Mouse (Mus musculus): Measurements from ENCODE around the gene Klhl11. TPM values are rescaled to one million over a fixed set of nuclear protein-coding genes. Genes with fewer than 3 reads are reported as not detected.

Gene Klhl11
- polyA plus RNA-seq, 1 experiment: 6.1 TPM

DNA sequence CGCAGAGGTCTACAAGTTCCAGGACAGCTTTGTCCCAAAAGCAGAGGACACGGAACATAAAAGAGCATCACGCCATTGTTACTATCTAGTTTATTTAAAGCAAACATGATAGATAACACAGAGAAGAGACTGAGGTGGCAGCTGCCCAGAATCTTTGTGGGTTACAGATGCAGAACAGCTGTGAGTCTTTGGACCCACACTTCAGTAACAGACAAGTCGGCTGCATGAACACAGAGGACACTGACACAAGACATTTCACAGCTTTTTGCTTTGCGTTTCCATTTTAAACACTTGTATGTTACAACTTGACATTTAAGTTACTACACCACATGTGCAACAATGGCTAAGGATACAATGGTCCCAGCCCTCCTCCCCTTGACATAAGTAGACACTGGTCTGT lies 3.7 kb upstream of the Klhl11 start:
- H3K4me3 ChIP-seq (ENCODE audit: insufficient read depth, low read length): no peak overlapping the region
- H3K4me1 ChIP-seq (ENCODE audit: control insufficient read depth, insufficient read depth, low read length): peaks cover 10% of the 10 kb centered on the region
- no peak overlapping the region for H3K27ac ChIP-seq (ENCODE audit: insufficient read depth, low read depth, low read length)
- TF ChIP-seq POLR2A (IDR thresholded peaks at IDR 0.05; ENCODE audit: borderline replicate concordance, low read depth, low read length) (no peak), CTCF (IDR thresholded peaks at IDR 0.05; ENCODE audit: low read depth, low read length) (no peak)

DNA sequence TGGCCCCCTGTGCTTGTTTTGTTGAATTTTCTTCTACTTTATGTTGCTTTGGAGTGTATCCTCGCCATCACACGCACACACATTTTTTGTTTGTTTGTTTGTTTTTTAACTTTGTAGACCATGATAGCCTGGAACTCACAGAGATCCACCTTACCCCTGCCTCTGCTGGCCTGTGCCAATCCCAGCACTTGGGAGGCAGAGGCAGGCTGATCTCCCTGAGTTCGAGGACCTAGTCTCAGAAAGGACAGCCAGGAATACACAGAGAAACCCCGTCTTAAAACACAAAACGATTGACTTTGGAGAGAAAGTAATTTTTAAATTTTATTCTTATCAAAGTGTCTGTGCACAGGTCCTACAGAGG lies 374 bp upstream of the Klhl11 start:
- TF ChIP-seq POLR2A (IDR thresholded peaks at IDR 0.05; ENCODE audit: borderline replicate concordance, low read depth, low read length) (no peak), CTCF (IDR thresholded peaks at IDR 0.05; ENCODE audit: low read depth, low read length) (no peak)
- Histone ChIP-seq H3K4me3 (ENCODE audit: insufficient read depth, low read length) (peak overlapping the region; percentile 17; the same call in 1 of the 2 replicates), H3K4me1 (ENCODE audit: control insufficient read depth, insufficient read depth, low read length) (peaks cover 6% of the 10 kb centered on the region), H3K27ac (ENCODE audit: insufficient read depth, low read depth, low read length) (no peak overlapping the region)

DNA sequence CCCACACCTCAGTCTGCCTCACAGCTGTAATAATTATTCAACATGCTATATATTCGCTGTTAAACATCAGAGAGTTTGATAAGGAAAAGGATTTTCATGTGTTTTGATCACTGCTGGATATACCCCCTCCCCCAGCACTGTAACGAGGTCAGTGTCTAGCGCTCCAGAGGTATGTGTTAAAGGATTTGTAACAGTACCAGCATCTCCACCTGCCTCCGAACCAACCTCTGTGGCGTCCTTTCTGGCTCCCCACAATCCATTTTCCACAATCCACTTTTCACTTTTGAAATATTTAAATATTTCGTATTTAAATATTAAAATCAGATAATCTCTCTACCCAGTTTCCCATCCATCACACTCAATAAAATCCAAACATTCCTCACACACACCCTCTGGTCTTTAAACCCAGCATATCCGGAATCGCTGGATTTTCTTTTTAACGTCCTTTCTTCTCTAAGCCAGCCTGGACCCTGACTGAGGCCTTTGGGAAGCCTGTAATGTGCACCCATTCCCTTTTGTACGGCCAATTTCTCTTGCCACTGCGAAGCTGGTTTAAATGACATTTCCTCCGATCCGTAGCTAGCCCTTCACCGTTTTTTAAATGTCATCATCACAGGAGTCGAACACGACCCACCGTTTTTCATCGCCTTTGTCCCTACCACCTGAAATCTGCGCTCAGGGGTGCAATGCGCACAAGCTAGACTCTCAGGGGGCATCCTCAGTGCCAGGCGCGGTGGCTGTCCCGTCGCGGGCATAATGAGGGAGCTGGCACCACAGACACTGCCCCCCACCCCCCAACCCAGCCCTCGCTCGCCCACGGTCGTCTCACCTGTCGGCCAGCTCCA lies 967 bp downstream of the Klhl11 start:
- peak overlapping the region; percentile 99 for H3K4me3 ChIP-seq (ENCODE audit: insufficient read depth, low read length)
- H3K4me1 ChIP-seq (ENCODE audit: control insufficient read depth, insufficient read depth, low read length): peaks cover 3% of the 10 kb centered on the region
- no peak overlapping the region for H3K27ac ChIP-seq (ENCODE audit: insufficient read depth, low read depth, low read length)
- no peak for TF ChIP-seq POLR2A (IDR thresholded peaks at IDR 0.05; ENCODE audit: borderline replicate concordance, low read depth, low read length)
- TF ChIP-seq CTCF (IDR thresholded peaks at IDR 0.05; ENCODE audit: low read depth, low read length): no peak

- no peak for TF ChIP-seq CTCF (IDR thresholded peaks at IDR 0.05; ENCODE audit: low read depth, low read length)
- no peak for TF ChIP-seq POLR2A (IDR thresholded peaks at IDR 0.05; ENCODE audit: borderline replicate concordance, low read depth, low read length)
- Histone ChIP-seq H3K4me3 (ENCODE audit: insufficient read depth, low read length) (no peak overlapping the region), H3K4me1 (ENCODE audit: control insufficient read depth, insufficient read depth, low read length) (peaks cover 1% of the 10 kb centered on the region), H3K27ac (ENCODE audit: insufficient read depth, low read depth, low read length) (no peak overlapping the region)
Observed at GRCm38 (mm10) chr11:100465833-100466232, 6.7 kb downstream of the Klhl11 start.

GRCm38 (mm10) chr11:100465229-100465792 lies 7.2 kb downstream of the Klhl11 start:
- TF ChIP-seq CTCF (IDR thresholded peaks at IDR 0.05; ENCODE audit: low read depth, low read length) (no peak), POLR2A (IDR thresholded peaks at IDR 0.05; ENCODE audit: borderline replicate concordance, low read depth, low read length) (no peak)
- Histone ChIP-seq H3K27ac (ENCODE audit: insufficient read depth, low read depth, low read length) (no peak overlapping the region), H3K4me3 (ENCODE audit: insufficient read depth, low read length) (no peak overlapping the region), H3K4me1 (ENCODE audit: control insufficient read depth, insufficient read depth, low read length) (no peaks in the 10 kb centered on the region)

- H3K4me3 ChIP-seq (ENCODE audit: insufficient read depth, low read length): no peak overlapping the region
- H3K4me1 ChIP-seq (ENCODE audit: control insufficient read depth, insufficient read depth, low read length): no peaks in the 10 kb centered on the region
- TF ChIP-seq CTCF (IDR thresholded peaks at IDR 0.05; ENCODE audit: low read depth, low read length): no peak
- no peak for TF ChIP-seq POLR2A (IDR thresholded peaks at IDR 0.05; ENCODE audit: borderline replicate concordance, low read depth, low read length)
- no peak overlapping the region for H3K27ac ChIP-seq (ENCODE audit: insufficient read depth, low read depth, low read length)
Observed at GRCm38 (mm10) chr11:100462699-100463098, 9.8 kb downstream of the Klhl11 start.

- TF ChIP-seq POLR2A (IDR thresholded peaks at IDR 0.05; ENCODE audit: borderline replicate concordance, low read depth, low read length) (no peak), CTCF (IDR thresholded peaks at IDR 0.05; ENCODE audit: low read depth, low read length) (no peak)
- H3K27ac ChIP-seq (ENCODE audit: insufficient read depth, low read depth, low read length): no peak overlapping the region
- H3K4me1 ChIP-seq (ENCODE audit: control insufficient read depth, insufficient read depth, low read length): no peaks in the 10 kb centered on the region
- H3K4me3 ChIP-seq (ENCODE audit: insufficient read depth, low read length): no peak overlapping the region
Observed at GRCm38 (mm10) chr11:100457711-100458110, 14.8 kb downstream of the Klhl11 start.

DNA sequence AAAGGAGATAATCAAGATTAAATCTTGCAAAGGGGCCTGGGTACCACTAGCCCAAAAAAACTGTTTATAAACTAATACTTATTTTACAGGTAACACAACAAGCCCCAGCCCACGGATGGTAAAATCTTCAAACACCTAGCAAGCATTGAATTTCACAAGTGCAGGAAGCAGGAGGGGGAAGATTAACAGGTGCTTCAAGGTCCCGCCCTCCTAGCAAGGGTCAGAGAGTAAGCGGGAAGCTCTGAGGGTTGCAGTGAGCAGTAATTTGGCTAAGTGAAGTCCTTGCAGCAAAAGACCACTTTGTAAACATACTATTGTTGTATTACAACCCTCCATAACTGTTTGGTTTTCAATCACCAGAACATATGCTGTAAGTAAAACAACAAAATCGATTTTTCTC lies 15.3 kb downstream of the Klhl11 start:
- Histone ChIP-seq H3K4me3 (ENCODE audit: insufficient read depth, low read length) (no peak overlapping the region), H3K27ac (ENCODE audit: insufficient read depth, low read depth, low read length) (no peak overlapping the region), H3K4me1 (ENCODE audit: control insufficient read depth, insufficient read depth, low read length) (no peaks in the 10 kb centered on the region)
- TF ChIP-seq POLR2A (IDR thresholded peaks at IDR 0.05; ENCODE audit: borderline replicate concordance, low read depth, low read length): no peak
- no peak for TF ChIP-seq CTCF (IDR thresholded peaks at IDR 0.05; ENCODE audit: low read depth, low read length)

DNA sequence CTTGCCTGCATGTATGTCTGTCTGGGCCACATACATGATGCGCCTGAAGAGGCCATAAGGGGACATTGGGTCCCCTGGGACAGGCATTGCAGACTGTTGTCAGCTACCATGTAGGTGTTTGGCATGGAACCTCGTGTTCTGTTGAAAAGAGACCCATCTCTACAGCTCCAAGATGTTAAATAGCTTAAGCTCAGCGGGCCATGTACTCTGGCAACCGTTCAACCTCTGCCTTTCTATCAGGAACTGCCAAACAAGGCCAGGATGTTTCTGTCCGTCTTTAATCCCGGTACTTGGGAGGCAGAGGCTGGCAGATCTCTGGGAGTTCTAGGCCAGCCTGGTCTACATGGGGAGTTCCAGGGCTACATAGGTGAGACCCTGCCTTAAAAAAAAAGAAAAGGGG lies 29.9 kb downstream of the Klhl11 start:
- Histone ChIP-seq H3K27ac (ENCODE audit: insufficient read depth, low read depth, low read length) (no peak overlapping the region), H3K4me3 (ENCODE audit: insufficient read depth, low read length) (no peak overlapping the region), H3K4me1 (ENCODE audit: control insufficient read depth, insufficient read depth, low read length) (peaks cover 8% of the 10 kb centered on the region)
- TF ChIP-seq POLR2A (IDR thresholded peaks at IDR 0.05; ENCODE audit: borderline replicate concordance, low read depth, low read length) (no peak), CTCF (IDR thresholded peaks at IDR 0.05; ENCODE audit: low read depth, low read length) (no peak)

- TF ChIP-seq POLR2A (IDR thresholded peaks at IDR 0.05; ENCODE audit: borderline replicate concordance, low read depth, low read length) (no peak), CTCF (IDR thresholded peaks at IDR 0.05; ENCODE audit: low read depth, low read length) (no peak)
- peak within 1 kb of the TSS; percentile 96 for H3K4me3 ChIP-seq (ENCODE audit: insufficient read depth, low read length)
Observed at GRCm38 (mm10) chr11:100441797-100442196, 30.7 kb downstream of the Klhl11 start, which contains the start of the genes Nt5c3b and Klhl10. Nt5c3b (minus strand) TSS chr11:100441808. Klhl10 (plus strand) TSS chr11:100441917.

More at GRCm38 (mm10) chr11:100441797-100442196, 30.7 kb downstream of the Klhl11 start, which contains the start of the genes Nt5c3b and Klhl10:
- H3K27ac ChIP-seq (ENCODE audit: insufficient read depth, low read depth, low read length): no peak within 1 kb of the TSS
- peaks cover 8% of the 10 kb centered on the region for H3K4me1 ChIP-seq (ENCODE audit: control insufficient read depth, insufficient read depth, low read length)
